In the genomic region with DNA sequence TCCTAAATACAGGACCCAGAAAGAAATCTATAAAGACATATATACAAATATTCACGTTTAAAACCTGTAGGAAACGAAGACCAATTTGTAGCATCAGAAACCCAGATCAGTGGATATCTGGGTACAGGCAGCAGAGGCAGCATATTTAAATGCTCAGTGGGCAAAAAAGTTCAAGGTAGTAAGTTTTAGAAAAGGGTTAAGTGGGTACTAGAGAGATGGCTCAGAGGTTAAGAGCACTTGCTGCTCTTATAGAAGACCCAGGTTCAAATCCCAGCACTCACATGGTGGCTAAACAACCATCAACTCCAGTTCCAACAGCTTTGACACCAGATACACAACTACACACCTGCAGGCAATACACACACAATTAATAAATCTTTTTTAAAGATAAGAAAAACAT, we compare ENCODE assay signal across 1 mouse cellular context.
TF ChIP-seq lines count a peak whose summit lies in the region.

No protein-coding gene starts in this region.

TF ChIP-seq in MEL, 35 proteins besides CTCF, POLR2A, EP300 and RAD21:
- TF ChIP-seq MAZ (IDR thresholded peaks at IDR 0.05; ENCODE audit: low read depth, low read length): no peak
- TF ChIP-seq CHD2 (IDR thresholded peaks at IDR 0.05; ENCODE audit: low read length): no peak
- TF ChIP-seq NELFE (IDR thresholded peaks at IDR 0.05; ENCODE audit: low read depth, low read length): no peak
- peak; percentile 91 for TF ChIP-seq TBP (IDR thresholded peaks at IDR 0.05; ENCODE audit: low read depth, low read length)
- no peak for TF ChIP-seq HCFC1 (IDR thresholded peaks at IDR 0.05; ENCODE audit: low read depth, low read length)
- TF ChIP-seq USF2 (IDR thresholded peaks at IDR 0.05; ENCODE audit: borderline replicate concordance in 1 of 2, insufficient read depth in 1 of 2, low read depth in 1 of 2, low read length in 2 of 2): no peak
- 0 out of 2 replicates have a peak, but pooled peaks have one; percentile 67 for TF ChIP-seq CHD1 (IDR thresholded peaks at IDR 0.05; ENCODE audit: low read depth, low read length)
- 0 out of 2 replicates have a peak, but pooled peaks have one; percentile 26 for TF ChIP-seq SIN3A (IDR thresholded peaks at IDR 0.05; ENCODE audit: low read length)
- TF ChIP-seq MYC (IDR thresholded peaks at IDR 0.05; ENCODE audit: low read depth, low read length): no peak
- no peak for TF ChIP-seq USF1 (IDR thresholded peaks at IDR 0.05; ENCODE audit: low read depth, low read length)
- TF ChIP-seq MAFK (IDR thresholded peaks at IDR 0.05; ENCODE audit: borderline replicate concordance, low read depth, low read length): no peak
- TF ChIP-seq GABPA (IDR thresholded peaks at IDR 0.05; ENCODE audit: low read depth, low read length): no peak
- no peak for TF ChIP-seq TAL1 (IDR thresholded peaks at IDR 0.05; ENCODE audit: low read length)
- no peak for TF ChIP-seq KAT2A (conservative IDR thresholded peaks at IDR 0.05; ENCODE audit: low read depth, low read length)
- TF ChIP-seq RCOR1 (IDR thresholded peaks at IDR 0.05; ENCODE audit: low read depth, low read length): no peak
- TF ChIP-seq TCF12 (IDR thresholded peaks at IDR 0.05; ENCODE audit: low read depth, low read length): no peak
- no peak for TF ChIP-seq ZC3H11A (IDR thresholded peaks at IDR 0.05; ENCODE audit: low read depth, low read length)
